Mouse (Mus musculus): ENCODE data around the gene 1700022I11Rik. TPM values are rescaled to one million over a fixed set of nuclear protein-coding genes. Genes with fewer than 3 reads are reported as not detected.

1700022I11Rik gene
- polyA plus RNA-seq, 1 experiment, result 0.10 TPM

DNA sequence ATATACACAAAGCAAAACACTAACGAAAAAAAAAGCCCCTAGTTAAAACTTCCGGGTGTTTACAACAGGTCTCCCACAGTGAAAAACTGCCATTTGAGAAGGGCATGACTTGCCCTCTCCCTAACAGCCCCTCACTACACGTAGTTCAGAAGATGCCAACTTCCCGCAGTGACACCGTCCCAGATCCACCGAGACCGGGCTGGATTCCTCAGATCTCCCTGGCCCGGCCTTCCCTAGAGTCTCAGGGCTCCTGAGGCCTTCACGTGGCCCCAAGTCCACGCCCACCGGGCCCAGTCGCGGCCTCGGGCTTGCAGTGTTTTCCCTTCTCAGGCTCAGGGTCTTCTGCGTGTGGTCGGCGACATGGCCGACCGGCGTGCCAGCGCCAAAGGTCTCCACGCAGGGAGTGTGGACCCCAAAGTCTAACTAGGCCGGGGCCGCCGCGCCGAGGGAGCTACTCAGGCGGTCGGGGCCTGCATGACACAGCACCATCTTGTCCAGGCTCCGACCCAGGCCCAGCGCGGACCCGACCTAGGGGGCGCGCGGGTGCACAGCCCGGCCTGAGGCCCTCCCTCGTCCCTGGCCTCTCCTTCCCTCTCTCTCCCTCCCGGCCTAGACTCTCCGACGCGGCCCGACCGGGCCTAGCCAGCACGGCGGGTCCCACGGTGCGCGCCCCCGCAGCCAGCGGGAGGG is 30.2 kb downstream of the 1700022I11Rik start:
- under 1% methylated on average over 51 of the region's 51 CpGs for WGBS
- DNase-seq (ENCODE audit: low read depth, low spot score), result no peak

DNA sequence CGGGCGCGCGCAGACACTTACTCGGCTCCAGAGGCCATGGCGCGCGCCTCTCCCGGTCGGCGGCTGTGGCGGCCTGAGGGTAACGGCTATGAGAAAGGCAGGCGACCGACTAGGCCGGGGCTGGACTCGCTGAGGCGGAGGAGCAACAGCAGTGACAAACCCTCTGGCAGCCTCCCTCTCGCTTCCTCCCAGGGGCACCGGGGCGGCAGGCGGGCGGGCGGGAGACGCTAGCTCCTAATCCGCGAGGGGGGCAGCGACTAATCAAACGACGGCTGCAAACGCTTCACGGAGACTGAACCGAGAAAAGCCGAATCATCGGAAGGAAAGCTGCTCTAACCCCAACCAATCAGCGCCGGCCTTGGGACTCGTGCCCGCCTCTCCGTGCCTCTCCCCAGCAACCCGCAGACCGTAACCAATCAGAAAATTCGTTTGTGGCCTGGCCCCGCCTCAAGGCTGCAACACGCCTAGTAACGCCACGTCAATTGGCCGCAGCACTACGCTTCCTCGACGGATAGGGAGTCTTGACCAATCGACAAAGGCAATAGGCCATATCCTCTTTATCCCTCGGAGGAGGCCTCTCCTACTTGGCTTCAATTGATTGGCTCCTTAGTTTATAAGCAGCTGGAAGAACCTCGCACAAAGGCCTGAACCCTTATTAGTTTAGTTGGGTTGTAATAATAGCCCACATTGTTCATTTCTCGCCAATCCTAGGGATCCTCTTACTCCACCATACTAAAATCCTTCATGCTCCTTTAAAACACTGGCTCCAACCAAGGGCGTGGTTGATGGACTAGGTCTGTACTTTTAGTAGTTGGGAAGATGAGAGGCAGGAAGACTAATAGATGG is 31.0 kb downstream of the 1700022I11Rik start, which contains the start of gene Vcp:
Vcp (minus strand) TSS at position 367 of the 846 bp plus-strand sequence.
- 1% methylated on average over 54 of the region's 56 CpGs for WGBS
- DNase-seq (ENCODE audit: low read depth, low spot score), result peak; percentile 91

DNA sequence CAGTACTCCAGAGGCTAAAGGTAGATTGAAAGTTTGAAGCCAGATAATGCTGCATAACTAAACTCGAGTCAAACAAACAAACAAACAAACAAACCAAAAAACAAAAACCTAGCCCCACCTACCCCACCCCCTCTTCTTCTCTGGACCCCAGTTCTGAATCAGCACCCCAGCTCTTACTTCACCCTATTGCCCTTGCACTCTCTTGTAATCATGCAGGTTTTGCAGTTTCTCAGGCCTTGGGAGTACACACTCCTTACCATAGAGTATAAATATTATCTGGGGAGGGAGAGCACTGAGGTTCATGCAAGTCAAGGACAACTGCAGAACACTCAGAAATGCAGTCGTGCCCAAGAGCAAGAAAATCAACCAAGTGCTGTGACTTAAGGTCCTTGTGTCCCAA is 31.9 kb downstream of the 1700022I11Rik start:
- no peak for DNase-seq (ENCODE audit: low read depth, low spot score)
- WGBS, result 70% methylated on average over 2 of the region's 2 CpGs

GRCm38 (mm10) chr4:43002756-43003439 is 33.5 kb downstream of the 1700022I11Rik start:
- WGBS, result 55% methylated on average over 12 of the region's 12 CpGs
- DNase-seq (ENCODE audit: low read depth, low spot score), result no peak

GRCm38 (mm10) chr4:43004951-43005350 is 35.5 kb downstream of the 1700022I11Rik start:
- WGBS, result 90% methylated on average over 3 of the region's 3 CpGs

DNA sequence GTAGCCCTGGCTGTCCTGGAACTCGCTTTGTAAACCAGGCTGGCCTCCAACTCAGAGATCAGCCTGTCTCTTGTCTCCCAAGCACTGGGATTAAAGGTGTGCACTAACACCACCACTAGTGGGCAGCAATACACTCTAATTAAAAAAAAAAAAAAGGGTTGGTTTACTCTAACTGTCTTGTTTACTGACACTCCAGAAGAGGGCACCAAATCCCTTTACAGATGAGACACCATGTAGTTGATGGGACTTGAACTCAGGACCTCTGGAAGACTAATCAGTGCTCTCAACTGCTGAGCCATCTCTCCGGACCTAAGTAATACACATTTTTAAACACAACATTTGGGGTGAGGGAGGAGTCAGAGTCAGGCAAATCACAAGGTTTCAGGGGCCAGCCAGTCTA is 36.4 kb downstream of the 1700022I11Rik start:
- no peak for DNase-seq (ENCODE audit: low read depth, low spot score)
- 47% methylated on average over 2 of the region's 2 CpGs for WGBS

More at GRCm38 (mm10) chr4:43004951-43005350, 35.5 kb downstream of the 1700022I11Rik start:
- DNase-seq (ENCODE audit: low read depth, low spot score), result no peak

GRCm38 (mm10) chr4:43010161-43011038 is 41.0 kb downstream of the 1700022I11Rik start, which contains the start of gene Fancg:
Gene Fancg, minus strand, starts transcription at chr4:43010506.
- no peak for DNase-seq (ENCODE audit: low read depth, low spot score)
- WGBS, result under 1% methylated on average over 37 of the region's 37 CpGs

GRCm38 (mm10) chr4:43012091-43012490 is 42.7 kb downstream of the 1700022I11Rik start:
- DNase-seq (ENCODE audit: low read depth, low spot score), result no peak
- WGBS, result 83% methylated on average over 1 of the region's 1 CpGs

DNA sequence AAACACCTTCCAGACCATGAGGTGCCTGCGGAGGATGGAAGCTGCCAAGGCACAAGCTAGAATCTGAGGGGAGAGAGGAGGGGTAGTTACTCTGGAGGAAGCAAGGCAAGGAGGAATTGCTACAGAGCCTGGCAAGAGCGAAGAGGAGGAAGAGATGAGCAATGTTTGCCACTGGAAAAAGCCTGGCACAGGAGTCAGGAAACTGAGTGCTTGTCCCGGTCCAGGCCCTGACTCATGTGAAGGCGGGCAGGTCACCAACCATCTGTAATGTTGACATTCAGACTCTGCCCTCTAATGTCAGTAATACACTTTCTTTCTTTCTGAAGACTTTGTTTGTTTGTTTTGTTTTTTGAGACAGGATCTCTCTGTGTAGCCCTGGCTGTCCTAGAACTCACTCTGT is 48.8 kb downstream of the 1700022I11Rik start:
- 81% methylated on average over 4 of the region's 4 CpGs for WGBS
- DNase-seq (ENCODE audit: low read depth, low spot score), result no peak

DNA sequence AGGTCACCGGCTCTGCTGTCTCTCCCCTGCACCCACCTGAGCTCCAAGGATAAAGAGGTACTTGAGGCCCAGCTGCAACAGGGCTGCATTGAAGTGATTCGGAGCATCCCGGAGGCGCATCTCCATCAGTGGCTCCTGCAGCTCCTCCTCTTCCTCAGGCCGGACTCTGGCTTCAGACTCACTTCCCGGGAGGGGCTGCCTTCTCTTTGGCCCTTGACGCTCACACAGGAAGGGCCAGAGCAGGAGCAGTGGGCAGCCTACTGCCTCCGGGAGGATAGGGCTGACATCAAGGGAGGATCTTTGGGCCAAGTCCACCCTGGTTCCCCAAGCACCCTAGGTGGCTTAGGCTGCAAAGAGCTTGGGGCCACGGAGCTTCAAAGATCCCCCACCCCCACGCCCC is 49.8 kb downstream of the 1700022I11Rik start:
- WGBS, result 91% methylated on average over 10 of the region's 10 CpGs
- no peak for DNase-seq (ENCODE audit: low read depth, low spot score)

DNA sequence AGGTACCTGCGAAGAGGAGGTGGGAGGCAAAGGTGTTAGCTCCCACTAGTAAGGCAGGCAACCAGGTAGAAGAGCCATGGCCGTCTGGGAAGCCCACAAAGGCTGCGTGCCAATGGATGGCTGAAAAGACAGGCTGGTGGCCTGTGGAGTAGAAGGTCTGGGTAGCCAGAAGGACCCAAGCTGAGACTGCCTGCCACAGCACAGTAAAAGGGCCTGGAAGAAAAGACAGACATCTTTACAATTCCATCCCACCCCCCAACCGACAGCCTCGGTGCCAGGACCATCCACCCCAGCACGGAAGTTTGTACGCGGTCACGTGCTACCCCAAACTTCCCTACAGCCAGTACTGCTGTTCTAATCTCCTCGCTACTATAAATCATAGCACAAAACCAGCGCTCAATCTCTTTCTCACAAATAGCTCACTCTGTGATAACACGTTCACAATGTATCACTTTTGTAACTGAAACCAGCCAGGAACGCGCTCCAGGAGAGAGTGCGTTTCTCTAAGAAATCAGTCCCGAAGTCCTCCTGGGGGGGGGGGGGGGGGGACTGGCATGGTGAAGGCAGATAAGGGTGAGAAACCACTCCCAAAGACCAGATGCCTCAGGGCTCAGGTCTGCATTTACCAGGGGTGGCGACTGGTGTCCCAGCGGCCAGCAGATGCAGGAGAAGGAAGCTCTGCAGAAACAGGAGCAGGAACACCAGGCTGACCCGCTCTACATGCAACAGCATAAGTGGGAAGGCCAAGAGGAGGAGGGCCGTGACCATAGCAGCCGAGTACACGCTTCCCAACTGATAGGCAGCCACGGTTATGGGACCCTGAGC is 50.4 kb downstream of the 1700022I11Rik start:
- DNase-seq (ENCODE audit: low read depth, low spot score), result no peak
- 97% methylated on average over 23 of the region's 23 CpGs for WGBS

- DNase-seq (ENCODE audit: low read depth, low spot score), result no peak
- WGBS, result 91% methylated on average over 16 of the region's 16 CpGs
These were observed 51.5 kb downstream of the 1700022I11Rik start for GRCm38 (mm10) chr4:43020876-43021275.

- 85% methylated on average over 17 of the region's 17 CpGs for WGBS
- no peak for DNase-seq (ENCODE audit: low read depth, low spot score)
These were observed 51.9 kb downstream of the 1700022I11Rik start for GRCm38 (mm10) chr4:43021341-43021740.

DNA sequence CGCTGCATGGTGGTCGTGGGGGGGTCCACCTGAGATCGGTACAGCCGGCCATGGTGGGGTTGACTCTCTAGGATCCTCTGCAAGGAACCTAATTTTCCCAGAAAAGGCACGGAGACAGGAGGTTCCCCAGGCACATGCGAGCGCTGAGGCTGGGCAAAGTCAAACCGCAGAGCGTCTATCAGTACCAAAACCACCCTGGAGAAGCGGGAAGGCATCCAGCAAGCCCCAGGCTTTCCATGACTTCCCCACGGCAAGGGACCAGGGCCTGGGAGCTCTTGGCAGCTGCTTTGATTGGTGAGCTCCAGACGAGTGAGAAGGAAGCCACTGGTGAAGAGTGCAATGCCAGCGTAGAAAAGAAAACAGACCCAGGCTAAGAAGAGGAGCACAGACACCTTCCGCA is 55.3 kb downstream of the 1700022I11Rik start:
- no peak for DNase-seq (ENCODE audit: low read depth, low spot score)
- 71% methylated on average over 14 of the region's 14 CpGs for WGBS

- whole genome bisulfite sequencing, result 3% methylated on average over 42 of the region's 42 CpGs
- peak; percentile 86 for DNase-seq (ENCODE audit: low read depth, low spot score)
These were observed 55.9 kb downstream of the 1700022I11Rik start, which contains the start of gene Pigo for GRCm38 (mm10) chr4:43025084-43025960. Gene Pigo, minus strand, starts transcription at chr4:43025819.

DNA sequence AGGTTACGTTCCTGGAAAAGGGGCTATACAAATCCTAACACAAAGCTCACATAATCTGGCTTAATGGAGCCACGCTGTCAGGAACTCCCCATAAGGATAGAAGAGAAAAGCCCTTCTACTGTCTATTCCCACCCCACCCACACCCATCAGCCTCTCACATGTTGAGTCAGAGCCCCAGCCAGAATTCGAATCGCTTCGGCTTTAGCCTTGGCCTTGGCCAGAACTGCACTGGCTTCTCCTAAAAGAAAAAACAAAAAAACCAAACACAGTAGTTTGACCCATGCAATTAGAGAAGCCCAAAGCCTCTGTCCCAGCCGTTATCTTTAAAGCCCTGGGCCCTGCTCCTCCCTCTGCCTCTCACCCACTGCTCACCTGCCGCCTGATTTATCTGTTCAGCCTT is 59.7 kb downstream of the 1700022I11Rik start:
- DNase-seq (ENCODE audit: low read depth, low spot score), result no peak
- 91% methylated on average over 7 of the region's 7 CpGs for WGBS

- WGBS, result 89% methylated on average over 9 of the region's 9 CpGs
- no peak for DNase-seq (ENCODE audit: low read depth, low spot score)
These were observed 60.3 kb downstream of the 1700022I11Rik start for GRCm38 (mm10) chr4:43029749-43030148.
